Mouse (Mus musculus): ENCODE data around the gene Copb1. TPM values are rescaled to one million over a fixed set of nuclear protein-coding genes. Genes with fewer than 3 reads are reported as not detected.

Copb1 gene
- polyA plus RNA-seq, 2 experiments: 28.1 to 48.9 TPM

DNA sequence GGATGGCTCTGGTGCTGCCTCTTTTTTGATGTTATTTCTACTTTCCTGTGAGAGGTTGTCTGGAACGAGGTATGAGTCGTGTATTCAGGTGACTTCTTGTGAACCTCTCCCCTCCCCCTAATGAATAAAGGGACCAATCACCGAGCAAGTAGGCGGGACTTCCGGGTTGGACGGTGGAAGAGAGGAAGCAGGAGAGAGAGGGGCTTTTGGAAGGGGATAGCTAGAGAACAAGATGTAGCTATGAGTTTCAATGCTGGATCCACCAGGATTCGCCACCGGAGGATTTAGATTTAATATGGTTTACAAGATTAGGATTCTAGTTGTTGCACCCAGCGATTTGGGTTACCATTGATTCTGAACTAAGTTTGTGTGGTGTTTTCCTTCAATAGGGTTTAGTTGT is 28.5 kb upstream of the Copb1 start:
- Histone ChIP-seq H3K4me1 (replicated peaks; ENCODE audit: control insufficient read depth in 2 of 2, insufficient read depth in 2 of 2, low read length in 1 of 2) (no peaks in the 10 kb centered on the region), H3K9me3 (ENCODE audit: control insufficient read depth, low read length) (no peaks in the 10 kb centered on the region), H3K27ac (no peak overlapping the region), H3K27me3 (ENCODE audit: control insufficient read depth, insufficient read depth, low read length) (no peaks in the 10 kb centered on the region), H3K36me3 (replicated peaks; ENCODE audit: control insufficient read depth, insufficient read depth, low read depth) (no peaks in the 10 kb centered on the region), H3K9ac (replicated peaks) (no peak overlapping the region), H3K4me3 (ENCODE audit: insufficient read depth in 1 of 2, low read depth in 2 of 2, low read length in 2 of 2) (no peak overlapping the region), H3K4me2 (ENCODE audit: low read depth) (no peak overlapping the region)
- ATAC-seq (ENCODE audit: insufficient read depth) (no peak), DNase-seq (ENCODE audit: low read depth in 3 of 3, low spot score in 3 of 3) (no peak)
- 66% methylated on average over 9 of the region's 9 CpGs for WGBS (ENCODE audit: insufficient replicate concordance)
- TF ChIP-seq CTCF (IDR thresholded peaks at IDR 0.05; ENCODE audit: low read depth) (no peak), EP300 (IDR thresholded peaks at IDR 0.05; ENCODE audit: low read depth) (no peak)

DNA sequence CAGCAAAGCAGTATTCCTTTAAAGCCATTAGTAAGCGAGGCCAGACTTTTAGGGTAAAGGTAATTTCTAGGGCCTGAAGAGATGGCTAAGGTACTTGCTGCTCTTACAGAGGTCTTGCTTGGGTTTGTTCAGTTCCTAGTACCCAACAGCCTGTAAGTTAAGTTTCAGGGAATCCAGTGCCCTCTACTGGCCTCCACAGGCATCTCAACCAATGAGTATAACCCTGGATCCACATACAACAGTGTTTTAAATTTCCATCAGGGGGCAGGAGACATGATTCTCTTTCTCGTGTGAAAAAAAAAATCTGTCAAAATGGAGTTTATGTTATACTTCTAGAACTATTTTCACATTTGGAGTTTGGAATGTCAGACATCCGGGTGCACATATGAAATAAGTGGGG is 27.2 kb upstream of the Copb1 start:
- peak; percentile 57; the same call in 1 of the 2 replicates for ATAC-seq (ENCODE audit: insufficient read depth)
- 39% methylated on average over 3 of the region's 3 CpGs for WGBS (ENCODE audit: insufficient replicate concordance)

DNA sequence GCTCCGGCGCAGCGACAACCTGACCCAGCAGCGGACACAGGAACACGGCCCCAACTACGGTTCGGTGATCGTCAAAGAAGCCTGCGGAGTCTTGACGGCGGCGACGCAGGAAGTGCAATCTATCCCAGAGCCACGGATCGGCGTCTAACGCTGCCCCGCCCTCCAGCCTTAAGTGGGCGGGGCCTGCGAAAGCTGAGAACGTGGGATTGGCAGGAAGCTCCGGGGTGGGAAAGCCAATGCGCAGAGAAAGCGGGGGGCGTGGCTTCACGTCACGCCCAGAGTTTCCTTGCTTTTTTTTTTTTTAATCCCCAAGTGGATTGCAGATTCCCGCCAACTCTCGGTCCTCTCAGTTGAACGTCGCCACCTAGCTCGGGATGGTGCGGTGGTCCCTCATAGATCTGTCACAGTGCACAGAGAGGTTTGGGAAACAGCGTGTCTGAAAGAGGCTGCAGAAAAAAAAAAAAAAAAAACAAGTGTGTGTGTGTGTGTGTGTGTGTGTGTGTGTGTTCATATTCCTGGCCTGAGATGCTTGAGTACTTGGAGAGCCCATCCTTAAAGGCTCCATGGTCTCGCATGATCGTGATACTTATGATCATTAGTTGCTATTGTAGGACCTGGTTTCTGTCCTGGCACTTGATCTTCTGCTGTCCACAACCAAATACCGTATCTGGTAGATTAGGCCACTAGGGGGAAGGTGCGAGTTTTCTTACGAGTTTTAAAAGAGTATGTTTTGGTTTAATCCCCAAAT is 21.7 kb upstream of the Copb1 start, which contains the start of gene Psma1:
Psma1 (minus strand) TSS at position 114 of the 748 bp plus-strand sequence.
- no peaks in the 10 kb centered on the region for H3K27me3 ChIP-seq (ENCODE audit: control insufficient read depth, insufficient read depth, low read length)
- H3K9ac ChIP-seq (replicated peaks): peak within 1 kb of the TSS; percentile 89
- under 1% methylated on average over 38 of the region's 39 CpGs for WGBS (ENCODE audit: insufficient replicate concordance)
- H3K4me1 ChIP-seq (replicated peaks; ENCODE audit: control insufficient read depth in 2 of 2, insufficient read depth in 2 of 2, low read length in 1 of 2): peaks cover 6 to 10% of the 10 kb centered on the region in 2 experiments
- DNase-seq (ENCODE audit: low read depth in 3 of 3, low spot score in 3 of 3) (peak; percentile 98), ATAC-seq (ENCODE audit: insufficient read depth) (peak; percentile 98)
- H3K4me3 ChIP-seq (ENCODE audit: insufficient read depth in 1 of 2, low read depth in 2 of 2, low read length in 2 of 2): peak within 1 kb of the TSS; percentile 69 to 72
- H3K36me3 ChIP-seq (replicated peaks; ENCODE audit: control insufficient read depth, insufficient read depth, low read depth): peaks cover 27% of the 10 kb centered on the region
- no peaks in the 10 kb centered on the region for H3K9me3 ChIP-seq (ENCODE audit: control insufficient read depth, low read length)
- peak within 1 kb of the TSS; percentile 70 for H3K27ac ChIP-seq
- H3K4me2 ChIP-seq (ENCODE audit: low read depth): peak within 1 kb of the TSS; percentile 85
- TF ChIP-seq EP300 (IDR thresholded peaks at IDR 0.05; ENCODE audit: low read depth): no peak; the same call in 1 of the 2 replicates
- peak; percentile 63; the same call in 1 of the 2 replicates for TF ChIP-seq CTCF (IDR thresholded peaks at IDR 0.05; ENCODE audit: low read depth)

More for the DNA sequence above, 27.2 kb upstream of the Copb1 start:
- Histone ChIP-seq H3K4me2 (ENCODE audit: low read depth) (no peak overlapping the region), H3K4me1 (replicated peaks; ENCODE audit: control insufficient read depth in 2 of 2, insufficient read depth in 2 of 2, low read length in 1 of 2) (peaks cover 2 to 3% of the 10 kb centered on the region in 2 experiments), H3K4me3 (ENCODE audit: insufficient read depth in 1 of 2, low read depth in 2 of 2, low read length in 2 of 2) (no peak overlapping the region), H3K27me3 (ENCODE audit: control insufficient read depth, insufficient read depth, low read length) (no peaks in the 10 kb centered on the region), H3K27ac (no peak overlapping the region), H3K9ac (replicated peaks) (no peak overlapping the region), H3K36me3 (replicated peaks; ENCODE audit: control insufficient read depth, insufficient read depth, low read depth) (no peaks in the 10 kb centered on the region), H3K9me3 (ENCODE audit: control insufficient read depth, low read length) (no peaks in the 10 kb centered on the region)
- TF ChIP-seq EP300 (IDR thresholded peaks at IDR 0.05; ENCODE audit: low read depth): no peak
- peak; percentile 67 for TF ChIP-seq CTCF (IDR thresholded peaks at IDR 0.05; ENCODE audit: low read depth)
- DNase-seq (ENCODE audit: low read depth in 3 of 3, low spot score in 3 of 3): peak in 1 of 3 experiments; percentile 40

DNA sequence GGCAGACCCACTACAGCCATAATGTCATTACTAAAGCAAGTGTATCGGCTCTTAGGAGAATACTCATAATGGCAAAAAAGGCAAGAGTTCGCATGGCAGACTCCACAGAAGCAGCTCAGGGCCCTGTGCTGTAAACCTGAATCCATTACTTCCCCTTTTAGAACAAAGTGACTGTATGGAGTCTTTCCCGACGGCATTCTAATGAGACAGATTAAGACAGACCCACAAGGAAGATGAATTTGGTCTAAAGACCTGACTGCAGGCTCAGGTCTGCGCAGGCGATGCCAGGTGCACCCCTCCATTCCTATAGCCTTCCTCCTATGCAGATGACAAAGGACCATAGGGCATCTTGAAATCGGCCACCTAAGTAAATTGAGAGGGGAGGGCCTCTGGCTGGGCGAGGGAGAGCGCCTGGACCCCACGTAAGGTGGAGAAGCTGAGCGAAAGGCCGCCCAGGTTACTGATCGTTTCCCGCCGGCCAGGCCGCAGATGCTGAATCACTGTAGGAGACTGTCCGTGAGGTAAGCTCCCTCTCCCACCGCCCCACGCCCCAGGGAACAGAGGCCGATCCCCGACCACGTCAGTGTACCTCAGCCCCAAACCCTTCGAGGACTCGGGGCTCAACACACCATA is 21.0 kb upstream of the Copb1 start:
- H3K36me3 ChIP-seq (replicated peaks; ENCODE audit: control insufficient read depth, insufficient read depth, low read depth): peaks cover 32% of the 10 kb centered on the region
- H3K9me3 ChIP-seq (ENCODE audit: control insufficient read depth, low read length): no peaks in the 10 kb centered on the region
- ATAC-seq (ENCODE audit: insufficient read depth): peak; percentile 86
- peak overlapping the region; percentile 89 for H3K9ac ChIP-seq (replicated peaks)
- peak overlapping the region; percentile 85 for H3K4me2 ChIP-seq (ENCODE audit: low read depth)
- peaks cover 6 to 10% of the 10 kb centered on the region in 2 experiments for H3K4me1 ChIP-seq (replicated peaks; ENCODE audit: control insufficient read depth in 2 of 2, insufficient read depth in 2 of 2, low read length in 1 of 2)
- TF ChIP-seq CTCF (IDR thresholded peaks at IDR 0.05; ENCODE audit: low read depth): no peak
- TF ChIP-seq EP300 (IDR thresholded peaks at IDR 0.05; ENCODE audit: low read depth): no peak; the same call in 1 of the 2 replicates
- DNase-seq (ENCODE audit: low read depth in 3 of 3, low spot score in 3 of 3): no peak
- no peaks in the 10 kb centered on the region for H3K27me3 ChIP-seq (ENCODE audit: control insufficient read depth, insufficient read depth, low read length)
- H3K4me3 ChIP-seq (ENCODE audit: insufficient read depth in 1 of 2, low read depth in 2 of 2, low read length in 2 of 2): peak overlapping the region; percentile 69 to 72
- peak overlapping the region; percentile 70 for H3K27ac ChIP-seq
- 1% methylated on average over 24 of the region's 24 CpGs for WGBS (ENCODE audit: insufficient replicate concordance)

DNA sequence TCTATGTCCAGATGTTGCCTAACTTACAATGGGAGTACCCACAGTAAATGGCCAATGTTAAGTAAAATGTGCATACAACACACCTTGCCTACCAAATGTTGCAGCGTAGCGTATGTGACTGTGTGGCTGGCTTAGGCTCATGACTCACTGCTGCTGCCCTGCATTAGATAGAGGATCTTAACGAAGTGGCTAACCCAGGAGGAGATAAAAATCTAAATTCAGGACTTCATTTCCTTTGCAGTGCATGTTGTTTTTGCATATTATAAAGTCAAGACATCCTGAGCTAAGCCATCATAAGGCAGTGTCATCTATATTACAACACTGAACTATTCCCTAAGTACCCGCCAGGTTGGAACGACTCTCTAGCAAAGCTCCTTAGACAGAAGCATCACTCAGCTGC is 13.9 kb upstream of the Copb1 start:
- DNase-seq (ENCODE audit: low read depth in 3 of 3, low spot score in 3 of 3): no peak
- H3K27ac ChIP-seq: no peak overlapping the region
- no peaks in the 10 kb centered on the region for H3K9me3 ChIP-seq (ENCODE audit: control insufficient read depth, low read length)
- 86% methylated on average over 5 of the region's 5 CpGs for WGBS (ENCODE audit: insufficient replicate concordance)
- H3K4me2 ChIP-seq (ENCODE audit: low read depth): no peak overlapping the region
- no peaks in the 10 kb centered on the region for H3K4me1 ChIP-seq (replicated peaks; ENCODE audit: control insufficient read depth in 2 of 2, insufficient read depth in 2 of 2, low read length in 1 of 2)
- no peak overlapping the region for H3K4me3 ChIP-seq (ENCODE audit: insufficient read depth in 1 of 2, low read depth in 2 of 2, low read length in 2 of 2)
- H3K27me3 ChIP-seq (ENCODE audit: control insufficient read depth, insufficient read depth, low read length): no peaks in the 10 kb centered on the region
- peaks cover 82% of the 10 kb centered on the region for H3K36me3 ChIP-seq (replicated peaks; ENCODE audit: control insufficient read depth, insufficient read depth, low read depth)
- no peak overlapping the region for H3K9ac ChIP-seq (replicated peaks)
- TF ChIP-seq CTCF (IDR thresholded peaks at IDR 0.05; ENCODE audit: low read depth) (no peak), EP300 (IDR thresholded peaks at IDR 0.05; ENCODE audit: low read depth) (no peak)
- no peak for ATAC-seq (ENCODE audit: insufficient read depth)

All from liver, embryonic 14.5 days (tissue).